Mouse (Mus musculus): Measurements from ENCODE around the gene Tprn.

GRCm38 (mm10) chr2:25263623-25264285 is 1.3 kb downstream of the Tprn start:
- TF ChIP-seq POLR2A (IDR thresholded peaks at IDR 0.05; ENCODE audit: control insufficient read depth, extremely low read depth, insufficient read depth, low read length, poor library complexity) (no peak), CTCF (IDR thresholded peaks at IDR 0.05; ENCODE audit: borderline replicate concordance, control insufficient read depth, extremely low read depth, insufficient read depth, low read length, poor library complexity) (no peak)
